Mouse (Mus musculus) mature B cell (primary cell): Measurements from ENCODE around the gene Gm10337.

Source experiments
- in situ Hi-C: fragments of 300-500 bp; cut with MboI; formaldehyde crosslinking; loops from 2 replicates; pipeline ENCODE4 v1.14.3; 2019

Gm10337 gene

DNA sequence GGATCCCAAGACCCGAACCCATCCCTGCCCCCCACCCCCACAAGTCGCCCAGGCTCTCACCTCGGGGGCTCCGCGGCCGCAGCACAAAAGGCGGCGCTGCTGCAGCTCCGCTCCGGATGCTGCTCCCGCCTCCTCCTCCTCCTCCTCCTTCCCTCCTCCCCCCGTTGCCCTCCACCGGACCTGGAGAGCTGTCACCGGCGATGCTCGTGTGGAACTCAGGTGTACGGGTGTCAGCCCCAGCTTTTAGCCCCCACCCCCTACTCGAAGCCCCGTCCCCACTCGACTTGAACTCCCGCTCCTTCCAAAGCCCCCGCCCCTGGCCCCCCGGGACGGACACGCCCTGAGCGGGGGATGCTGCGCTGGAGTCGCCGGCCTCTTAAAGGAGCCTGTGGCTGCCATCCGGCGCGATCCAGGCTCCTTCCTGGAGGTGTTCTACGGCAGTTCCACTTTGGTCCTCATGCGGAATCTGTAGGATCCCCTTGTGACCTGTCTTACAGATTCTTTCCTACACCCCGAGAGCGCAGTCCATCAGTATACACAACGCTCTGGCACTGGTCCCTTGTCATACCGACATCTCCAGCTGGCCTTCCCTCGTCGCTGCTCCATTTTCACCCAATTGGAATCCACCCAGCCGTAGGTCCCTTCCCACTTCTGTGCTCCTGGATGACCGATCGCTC is 13.3 kb downstream of the Gm10337 start, which contains the start of gene Map3k12:
Gene Map3k12, minus strand, starts transcription at position 337 of the 677 bp plus-strand sequence.
- in situ Hi-C loops, result no loop called here

GRCm38 (mm10) chr15:102517631-102517975 is 14.1 kb downstream of the Gm10337 start:
- in situ Hi-C loops, result no loop called here

- in situ Hi-C loops, result no loop called here
Measured at GRCm38 (mm10) chr15:102517976-102518858, 14.7 kb downstream of the Gm10337 start, which contains the start of gene Tarbp2. Gene Tarbp2, plus strand, starts transcription at chr15:102518192.

DNA sequence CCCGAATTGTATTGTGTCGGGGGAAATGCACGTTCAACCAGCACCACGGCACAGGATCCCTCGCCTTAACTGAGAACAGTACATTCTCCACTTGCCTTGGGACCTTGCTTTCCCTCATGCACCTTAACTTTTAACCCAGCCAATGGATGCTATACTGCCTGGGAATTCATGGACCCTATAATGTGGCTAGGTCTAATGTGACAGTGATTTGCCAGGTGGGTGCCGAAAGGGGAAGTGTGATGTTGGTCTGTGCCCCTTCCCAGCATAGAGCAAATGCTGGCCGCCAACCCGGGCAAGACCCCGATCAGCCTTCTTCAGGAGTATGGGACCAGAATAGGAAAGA is 15.3 kb downstream of the Gm10337 start:
- in situ Hi-C loops, result no loop called here

- in situ Hi-C loops, result no loop called here
Measured at GRCm38 (mm10) chr15:102519211-102520141, 16.0 kb downstream of the Gm10337 start.

GRCm38 (mm10) chr15:102520416-102520815 is 16.9 kb downstream of the Gm10337 start:
- in situ Hi-C loops, result no loop called here

DNA sequence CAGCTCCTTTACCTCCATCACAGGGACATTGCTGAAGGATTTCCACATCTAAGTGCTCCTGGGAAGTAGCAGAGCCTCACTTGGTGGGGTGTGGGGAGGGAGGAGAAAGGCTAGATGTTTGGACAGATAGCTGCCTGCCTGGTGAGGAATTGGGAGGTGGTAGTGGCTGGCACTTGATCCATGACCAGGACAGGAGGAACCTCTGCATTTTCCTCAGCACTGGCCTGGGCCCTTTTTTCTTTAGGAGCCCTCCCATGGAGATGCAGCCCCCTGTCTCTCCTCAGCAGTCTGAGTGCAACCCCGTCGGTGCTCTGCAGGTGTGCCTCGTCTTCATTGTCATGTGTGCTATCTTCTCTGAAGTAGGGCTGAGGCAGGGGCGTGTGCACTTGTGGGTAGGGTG is 18.0 kb downstream of the Gm10337 start:
- in situ Hi-C loops, result no loop called here

- in situ Hi-C loops, result loop anchor here (5.0 kb wide), 1 partner anchor 63 kb away; no protein-coding TSS in a partner anchor
Measured at GRCm38 (mm10) chr15:102524892-102525485, 21.5 kb downstream of the Gm10337 start, which contains the start of gene Npff. Gene Npff, minus strand, starts transcription at chr15:102524942.

DNA sequence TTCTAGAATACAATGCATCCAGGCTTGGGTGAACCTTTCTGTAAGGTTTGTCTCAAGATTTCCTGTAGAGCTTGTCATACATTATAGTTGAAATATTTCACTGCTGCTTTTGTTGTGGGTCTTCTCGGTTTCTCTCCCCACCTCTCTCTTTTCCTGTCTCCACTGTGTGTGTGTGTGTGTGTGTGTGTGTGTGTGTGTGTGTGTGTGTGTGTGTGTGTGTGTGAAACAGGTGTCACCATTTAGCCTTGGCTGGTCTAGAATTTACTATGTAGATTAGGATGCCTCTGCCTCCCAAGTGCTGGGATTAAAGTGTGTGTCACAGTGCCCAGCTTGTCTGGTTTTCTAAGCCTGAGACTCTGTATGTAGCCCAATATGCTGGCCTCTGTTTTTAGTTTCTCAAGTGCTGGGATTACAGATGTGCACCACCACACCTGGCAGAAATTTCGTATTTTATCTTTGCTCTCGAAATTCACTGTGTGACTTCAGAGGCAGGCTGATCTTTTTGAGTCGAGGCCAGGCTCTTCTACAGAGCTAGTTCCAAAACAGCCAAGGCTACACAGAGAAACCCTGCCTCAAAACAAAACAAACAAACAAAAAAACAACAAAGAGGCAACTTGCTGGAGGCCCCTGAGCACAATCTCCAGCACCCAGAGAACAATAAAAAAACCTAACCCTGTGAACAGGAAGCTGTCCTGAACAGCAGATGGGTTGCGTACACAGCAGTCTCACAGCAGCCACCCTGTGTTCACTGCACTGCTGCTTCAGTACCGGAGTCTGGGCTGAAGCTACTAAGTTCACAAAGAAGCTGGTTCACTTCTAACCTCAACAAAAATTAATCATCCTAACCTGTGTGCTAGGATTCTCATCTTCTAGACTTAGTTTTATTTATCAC is 22.8 kb downstream of the Gm10337 start:
- in situ Hi-C loops, result loop anchor here (5.0 kb wide), 1 partner anchor 64 kb away; no protein-coding TSS in a partner anchor

GRCm38 (mm10) chr15:102527936-102528335 is 24.4 kb downstream of the Gm10337 start:
- in situ Hi-C loops, result loop anchor here (5.0 kb wide), 1 partner anchor 66 kb away; no protein-coding TSS in a partner anchor

GRCm38 (mm10) chr15:102528396-102528795 is 24.9 kb downstream of the Gm10337 start:
- in situ Hi-C loops, result loop anchor here (5.0 kb wide), 1 partner anchor 66 kb away; no protein-coding TSS in a partner anchor

- in situ Hi-C loops, result no loop called here
Measured at GRCm38 (mm10) chr15:102530566-102530965, 27.0 kb downstream of the Gm10337 start.

GRCm38 (mm10) chr15:102531586-102531985 is 28.1 kb downstream of the Gm10337 start:
- in situ Hi-C loops, result no loop called here

- in situ Hi-C loops, result no loop called here
Measured at GRCm38 (mm10) chr15:102532106-102532900, 28.8 kb downstream of the Gm10337 start.

- in situ Hi-C loops, result no loop called here
Measured at GRCm38 (mm10) chr15:102533926-102534325, 30.4 kb downstream of the Gm10337 start.

DNA sequence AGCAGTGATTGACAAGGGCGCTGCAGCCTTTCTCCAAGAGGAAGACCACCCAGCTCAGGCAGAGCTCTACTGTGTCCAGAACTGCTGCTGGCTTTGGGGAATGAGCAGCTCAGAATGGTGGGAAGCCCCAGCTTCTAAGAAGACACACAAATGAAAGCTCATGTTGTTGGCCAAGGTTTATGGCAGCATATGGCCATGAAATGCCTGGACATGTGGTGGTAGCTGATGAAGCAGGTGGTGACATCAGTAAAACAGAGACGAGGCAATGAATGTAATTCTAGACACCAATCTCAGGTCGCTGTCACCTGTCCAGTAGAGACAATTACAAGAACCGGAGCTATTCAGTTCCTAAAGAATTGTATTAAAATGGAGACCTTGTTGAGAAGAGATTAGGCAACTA is 41.3 kb downstream of the Gm10337 start:
- in situ Hi-C loops, result no loop called here

GRCm38 (mm10) chr15:102546246-102546645 is 42.7 kb downstream of the Gm10337 start:
- in situ Hi-C loops, result no loop called here

DNA sequence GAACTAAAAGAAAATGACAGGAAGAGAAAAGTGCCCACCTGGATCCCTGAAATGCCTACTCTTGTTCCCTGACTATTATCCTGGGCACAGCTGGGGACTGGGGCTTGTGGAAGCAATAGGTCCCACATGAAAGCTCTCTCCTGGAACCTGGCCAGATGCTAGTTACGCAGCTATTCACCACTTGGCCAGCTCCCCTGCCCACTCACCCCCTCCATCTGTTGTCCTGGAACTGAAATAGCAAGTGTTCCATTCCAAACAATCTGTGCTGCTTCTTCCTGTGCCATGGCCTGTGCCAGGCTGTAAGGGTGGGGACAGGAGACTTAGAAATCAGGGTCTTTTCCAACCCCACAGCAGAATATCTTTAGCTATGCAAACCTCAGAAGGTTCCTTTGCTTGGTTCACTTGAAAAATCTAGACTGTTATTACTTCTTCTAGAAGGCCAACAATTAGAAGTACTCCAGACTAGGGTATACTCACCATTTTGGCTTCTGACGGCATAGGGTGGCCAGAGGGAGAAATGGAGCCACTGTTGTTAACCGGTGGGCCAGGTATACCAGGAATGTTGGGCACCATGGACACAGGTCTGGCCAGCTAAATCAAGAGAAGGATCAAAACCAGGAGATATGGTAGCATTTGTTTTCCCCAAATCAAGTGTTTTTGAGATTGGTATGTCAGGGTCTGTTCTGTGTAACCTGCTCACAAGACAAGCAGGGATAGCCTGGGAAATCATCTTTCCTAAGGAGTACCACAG is 43.3 kb downstream of the Gm10337 start:
- in situ Hi-C loops, result no loop called here

GRCm38 (mm10) chr15:102547478-102547877 is 44.0 kb downstream of the Gm10337 start:
- in situ Hi-C loops, result no loop called here
